Mouse (Mus musculus) liver, postnatal 0 days (tissue): ENCODE results near the gene Slc25a17. TPM values are rescaled to one million over a fixed set of nuclear protein-coding genes. Genes with fewer than 3 reads are reported as not detected.

Experiments
- ATAC-seq: fragments of 200-750 bp; cut with Nextera tagmentation; 2 replicates; pipeline ENCODE4 v1.8.0; 2017; ENCODE audit warnings: mild to moderate bottlenecking, moderate library complexity
- DNase-seq: peaks from one replicate; pipeline ENCODE4 v3.0.0-alpha.2; 2016
- H3K27ac ChIP-seq: fragments of 300-500 bp; sonication (generic); 2 replicates; pipeline ENCODE4 v1.5.1; 2014; ENCODE audit warnings: antibody characterized with exemption, moderate library complexity, mild to moderate bottlenecking, low read depth
- H3K27me3 ChIP-seq: fragments of 300-500 bp; sonication (generic); 2 replicates; pipeline ENCODE4 v1.6.1; 2014; ENCODE audit warnings: low read length, control low read depth, mixed read lengths; ENCODE audit not compliant: insufficient read depth
- H3K36me3 ChIP-seq: fragments of 300-500 bp; sonication (generic); replicated peaks from 2 replicates; pipeline ENCODE4 v1.6.1; 2014; ENCODE audit warnings: mild to moderate bottlenecking, control low read depth, low read length, moderate library complexity, mixed read lengths; ENCODE audit not compliant: insufficient read depth
- H3K4me1 ChIP-seq: fragments of 300-500 bp; sonication (generic); 2 replicates; pipeline ENCODE4 v1.6.1; 2014; ENCODE audit warnings: antibody characterized with exemption, mild to moderate bottlenecking, control low read depth; ENCODE audit not compliant: insufficient read depth
- H3K4me2 ChIP-seq: fragments of 300-500 bp; sonication (generic); 2 replicates; pipeline ENCODE4 v1.6.1; 2014; ENCODE audit warnings: low read depth, mild to moderate bottlenecking, low read length, moderate library complexity, mixed read lengths
- H3K4me3 ChIP-seq: fragments of 300-500 bp; sonication (generic); 2 replicates; pipeline ENCODE4 v1.5.1; 2014; ENCODE audit warnings: low read depth, low read length
- H3K9ac ChIP-seq: fragments of 300-500 bp; sonication (generic); replicated peaks from 2 replicates; pipeline ENCODE4 v1.6.1; 2014; ENCODE audit warnings: mild to moderate bottlenecking, moderate library complexity
- H3K9me3 ChIP-seq: fragments of 300-500 bp; sonication (generic); 2 replicates; pipeline ENCODE4 v1.6.1; 2016; ENCODE audit warnings: mild to moderate bottlenecking, control low read depth, low read length, mixed read lengths
- CTCF ChIP-seq: sonication (generic); IDR thresholded peaks from 2 replicates; pipeline ENCODE4 v1.5.1; 2016; ENCODE audit warnings: antibody characterized with exemption, low read depth
- EP300 ChIP-seq: IDR thresholded peaks from 2 replicates; pipeline ENCODE4 v1.6.1; 2016; ENCODE audit warnings: antibody characterized with exemption, low read depth, mild to moderate bottlenecking
- WGBS: fragments of 180-500 bp; shearing (Covaris S2); extraction: QIAGEN DNeasy Blood & Tissue Kit; methylation state at CpG from one replicate; pipeline ENCODE4 v1.1.7; 2014; ENCODE audit not compliant: insufficient replicate concordance; 5-methylcytosine and 5-hydroxymethylcytosine counted together
- polyA plus RNA-seq: library from polyadenylated mRNA; unstranded; fragments of >200 nt; fragmentation: Nextera tagmentation; extraction: Ambion mirVana; gene quantifications from 2 replicates; pipeline ENCODE4 v1.2.1, GENCODE M21; 2015

The Slc25a17 gene
- polyA plus RNA-seq, 1 experiment from 2014 or later: 38.6 TPM

GRCm38 (mm10) chr15:81366241-81366640 is 5.6 kb upstream of the Slc25a17 start:
- Histone ChIP-seq H3K4me1 (peaks cover 20% of the 10 kb centered on the region), H3K27ac (no peak overlapping the region), H3K4me3 (no peak overlapping the region), H3K9me3 (no peaks in the 10 kb centered on the region), H3K9ac (no peak overlapping the region), H3K4me2 (no peak overlapping the region), H3K27me3 (no peaks in the 10 kb centered on the region), H3K36me3 (peaks cover 36% of the 10 kb centered on the region)
- 78% methylated on average over 4 of the region's 4 CpGs for WGBS
- ATAC-seq (no peak), DNase-seq (no peak)
- TF ChIP-seq CTCF: no peak
- TF ChIP-seq EP300: no peak

- H3K27ac ChIP-seq: 0 out of 2 replicates have a peak overlapping the region, but pooled peaks have one; percentile 1
- ATAC-seq (no peak), DNase-seq (peak; percentile 22)
- peaks cover 27% of the 10 kb centered on the region for H3K36me3 ChIP-seq
- no peaks in the 10 kb centered on the region for H3K27me3 ChIP-seq
- WGBS: 41% methylated on average over 8 of the region's 8 CpGs
- peaks cover 24% of the 10 kb centered on the region for H3K4me1 ChIP-seq
- H3K4me3 ChIP-seq: no peak overlapping the region
- no peak overlapping the region for H3K9ac ChIP-seq
- H3K9me3 ChIP-seq: no peaks in the 10 kb centered on the region
- no peak overlapping the region for H3K4me2 ChIP-seq
- TF ChIP-seq CTCF: no peak
- TF ChIP-seq EP300: 0 out of 2 replicates have a peak, but pooled peaks have one; percentile 26
Observed at GRCm38 (mm10) chr15:81365246-81365645, 4.6 kb upstream of the Slc25a17 start.

GRCm38 (mm10) chr15:81364271-81364670 is 3.7 kb upstream of the Slc25a17 start:
- TF ChIP-seq CTCF: no peak
- no peak for TF ChIP-seq EP300
- H3K4me1 ChIP-seq: peaks cover 32% of the 10 kb centered on the region
- DNase-seq (no peak), ATAC-seq (no peak)
- no peak overlapping the region for H3K4me2 ChIP-seq
- 71% methylated on average over 1 of the region's 1 CpGs for WGBS
- peaks cover 25% of the 10 kb centered on the region for H3K36me3 ChIP-seq
- H3K27me3 ChIP-seq: no peaks in the 10 kb centered on the region
- no peak overlapping the region for H3K4me3 ChIP-seq
- H3K9ac ChIP-seq: no peak overlapping the region
- no peaks in the 10 kb centered on the region for H3K9me3 ChIP-seq
- H3K27ac ChIP-seq: no peak overlapping the region

GRCm38 (mm10) chr15:81362501-81362900 is 1.9 kb upstream of the Slc25a17 start:
- WGBS: 57% methylated on average over 1 of the region's 1 CpGs
- no peak overlapping the region for H3K4me3 ChIP-seq
- H3K9me3 ChIP-seq: no peaks in the 10 kb centered on the region
- TF ChIP-seq CTCF: no peak
- H3K9ac ChIP-seq: no peak overlapping the region
- H3K4me2 ChIP-seq: no peak overlapping the region
- peaks cover 41% of the 10 kb centered on the region for H3K4me1 ChIP-seq
- peak overlapping the region; percentile 49; the same call in 1 of the 2 replicates for H3K27ac ChIP-seq
- H3K27me3 ChIP-seq: no peaks in the 10 kb centered on the region
- peaks cover 21% of the 10 kb centered on the region for H3K36me3 ChIP-seq
- ATAC-seq: no peak
- no peak for DNase-seq

GRCm38 (mm10) chr15:81361417-81362015 is 904 bp upstream of the Slc25a17 start:
- Histone ChIP-seq H3K27ac (peak overlapping the region; percentile 83), H3K9ac (peak overlapping the region; percentile 40), H3K9me3 (no peaks in the 10 kb centered on the region), H3K4me3 (peak overlapping the region; percentile 70), H3K27me3 (no peaks in the 10 kb centered on the region), H3K4me1 (peaks cover 38% of the 10 kb centered on the region), H3K4me2 (peak overlapping the region; percentile 88), H3K36me3 (peaks cover 14% of the 10 kb centered on the region)
- TF ChIP-seq CTCF: no peak
- no peak for TF ChIP-seq EP300
- ATAC-seq (no peak), DNase-seq (no peak)
- 16% methylated on average over 10 of the region's 10 CpGs for WGBS

GRCm38 (mm10) chr15:81361022-81361404 is 401 bp upstream of the Slc25a17 start:
- H3K4me2 ChIP-seq: peak overlapping the region; percentile 88
- no peak for TF ChIP-seq CTCF
- TF ChIP-seq EP300: no peak
- H3K9ac ChIP-seq: peak overlapping the region; percentile 40
- H3K27ac ChIP-seq: peak overlapping the region; percentile 83
- ATAC-seq: peak; percentile 58
- no peak for DNase-seq
- peaks cover 10% of the 10 kb centered on the region; the same call in 1 of the 2 replicates for H3K36me3 ChIP-seq
- 26% methylated on average over 6 of the region's 6 CpGs for WGBS
- H3K27me3 ChIP-seq: no peaks in the 10 kb centered on the region
- peaks cover 38% of the 10 kb centered on the region for H3K4me1 ChIP-seq
- no peaks in the 10 kb centered on the region for H3K9me3 ChIP-seq
- peak overlapping the region; percentile 70 for H3K4me3 ChIP-seq

- DNase-seq: no peak
Observed at GRCm38 (mm10) chr15:81359421-81359820, 1.2 kb downstream of the Slc25a17 start.

More at GRCm38 (mm10) chr15:81359421-81359820, 1.2 kb downstream of the Slc25a17 start:
- H3K27ac ChIP-seq: peak overlapping the region; percentile 30
- no peak overlapping the region for H3K9ac ChIP-seq
- H3K4me2 ChIP-seq: peak overlapping the region; percentile 88
- WGBS: 66% methylated on average over 5 of the region's 5 CpGs
- peak overlapping the region; percentile 70 for H3K4me3 ChIP-seq
- H3K36me3 ChIP-seq: peaks cover 5% of the 10 kb centered on the region; the same call in 1 of the 2 replicates
- H3K27me3 ChIP-seq: no peaks in the 10 kb centered on the region
- TF ChIP-seq EP300 (no peak), CTCF (no peak)
- peaks cover 38% of the 10 kb centered on the region for H3K4me1 ChIP-seq
- H3K9me3 ChIP-seq: no peaks in the 10 kb centered on the region
- ATAC-seq: no peak
